Mouse (Mus musculus): Measurements from ENCODE around the gene Tst. TPM values are rescaled to one million over a fixed set of nuclear protein-coding genes. Genes with fewer than 3 reads are reported as not detected.

The Tst gene
- total RNA-seq, 1 experiment from 2014 or later = 212 TPM

Other genes starting within 250 kb of the Tst start
- gene Ift27, start 231.8 kb downstream of the Tst start, total RNA-seq (2021) = 17.2 and 18.4 TPM in 2 replicates
- gene Pvalb, start 199.5 kb downstream of the Tst start, total RNA-seq (2021) = 0.94 TPM in 1 of 2 replicates, not detected in the other
- 2.4 and 5.5 TPM in 2 replicates for gene Ncf4, start 161.1 kb downstream of the Tst start, total RNA-seq (2021)
- 0.59 and 14.0 TPM in 2 replicates for gene Csf2rb2, start 100.2 kb downstream of the Tst start, total RNA-seq (2021)
- gene Csf2rb, start 80.2 kb downstream of the Tst start, total RNA-seq (2021) = 5.9 and 27.2 TPM in 2 replicates
- not detected in 2 replicates for gene Tex33, start 10.0 kb downstream of the Tst start, total RNA-seq (2021)
- 43.6 and 57.0 TPM in 2 replicates for gene Mpst, start 509 bp upstream of the Tst start, total RNA-seq (2021)
- gene Kctd17, start 22.7 kb upstream of the Tst start, total RNA-seq (2021) = 83.4 and 88.8 TPM in 2 replicates
- gene Tmprss6, start 62.7 kb upstream of the Tst start, total RNA-seq (2021) = 2.9 and 37.6 TPM in 2 replicates
- gene Il2rb, start 89.4 kb upstream of the Tst start, total RNA-seq (2021) = 0.41 and 4.2 TPM in 2 replicates
- 53.4 and 69.2 TPM in 2 replicates for gene C1qtnf6, start 125.5 kb upstream of the Tst start, total RNA-seq (2021)
- gene Sstr3, start 138.8 kb upstream of the Tst start, total RNA-seq (2021) = 0.56 and 0.98 TPM in 2 replicates
- 9.0 and 44.5 TPM in 2 replicates for gene Rac2, start 166.9 kb upstream of the Tst start, total RNA-seq (2021)
- gene Cyth4, start 191.1 kb upstream of the Tst start, total RNA-seq (2021) = 4.6 and 12.8 TPM in 2 replicates

All from adrenal gland, postnatal 14 days (tissue).